Mouse (Mus musculus): Measurements from ENCODE around the gene Gas7. TPM values are rescaled to one million over a fixed set of nuclear protein-coding genes. Genes with fewer than 3 reads are reported as not detected.
A peak's percentile ranks its signal among the peaks of the same experiment; 100 is the strongest.

The Gas7 gene
- polyA plus RNA-seq, 1 experiment, result 3.6 TPM

DNA sequence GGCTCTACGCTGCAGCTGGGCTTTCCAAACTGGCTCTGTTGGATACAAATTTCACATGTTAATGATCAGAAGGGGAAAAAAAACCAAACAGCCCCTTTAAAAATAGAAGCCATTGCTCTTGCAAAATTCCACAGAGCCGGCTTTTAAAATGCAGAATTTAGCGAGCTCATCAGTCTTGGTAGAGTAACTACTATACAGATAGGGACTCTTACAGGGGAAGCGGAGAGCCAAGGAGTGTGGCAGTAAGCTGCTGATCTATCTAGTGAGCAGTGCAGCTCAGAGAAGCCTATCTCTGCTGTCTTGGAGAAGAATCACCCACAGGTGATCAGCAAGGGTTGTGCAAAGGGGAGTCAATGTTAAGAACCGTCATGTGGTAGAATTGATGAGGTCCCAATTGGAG lies 21.5 kb upstream of the Gas7 start:
- Histone ChIP-seq H3K27me3 (replicated peaks; ENCODE audit: control insufficient read depth, insufficient read depth, low read length) (no peaks in the 10 kb centered on the region), H3K27ac (ENCODE audit: insufficient read depth, low read depth, low read length) (no peak overlapping the region), H3K36me3 (ENCODE audit: control insufficient read depth, insufficient read depth, low read length) (no peaks in the 10 kb centered on the region), H3K4me3 (ENCODE audit: insufficient read depth, low read depth, low read length) (no peak overlapping the region), H3K4me1 (ENCODE audit: control insufficient read depth, insufficient read depth, low read length) (no peaks in the 10 kb centered on the region)
- no peak for DNase-seq
- WGBS, result 80% methylated on average over 5 of the region's 5 CpGs
- TF ChIP-seq POLR2A (IDR thresholded peaks at IDR 0.05; ENCODE audit: low read depth, low read length), result no peak
- TF ChIP-seq CTCF (conservative IDR thresholded peaks at IDR 0.05; ENCODE audit: insufficient read depth, insufficient read length, low read depth, low read length), result no peak

GRCm38 (mm10) chr11:67438746-67439145 lies 16.5 kb upstream of the Gas7 start:
- no peaks in the 10 kb centered on the region for H3K4me1 ChIP-seq (ENCODE audit: control insufficient read depth, insufficient read depth, low read length)
- 94% methylated on average over 5 of the region's 5 CpGs for WGBS

GRCm38 (mm10) chr11:67445058-67445825 lies 10.0 kb upstream of the Gas7 start:
- Histone ChIP-seq H3K4me3 (ENCODE audit: insufficient read depth, low read depth, low read length) (no peak overlapping the region), H3K4me1 (ENCODE audit: control insufficient read depth, insufficient read depth, low read length) (no peaks in the 10 kb centered on the region), H3K36me3 (ENCODE audit: control insufficient read depth, insufficient read depth, low read length) (no peaks in the 10 kb centered on the region), H3K27ac (ENCODE audit: insufficient read depth, low read depth, low read length) (no peak overlapping the region), H3K27me3 (replicated peaks; ENCODE audit: control insufficient read depth, insufficient read depth, low read length) (no peaks in the 10 kb centered on the region)
- TF ChIP-seq POLR2A (IDR thresholded peaks at IDR 0.05; ENCODE audit: low read depth, low read length), result no peak
- no peak for TF ChIP-seq CTCF (conservative IDR thresholded peaks at IDR 0.05; ENCODE audit: insufficient read depth, insufficient read length, low read depth, low read length)
- DNase-seq, result no peak
- WGBS, result 71% methylated on average over 14 of the region's 14 CpGs

More at GRCm38 (mm10) chr11:67438746-67439145, 16.5 kb upstream of the Gas7 start:
- no peak for DNase-seq
- no peak overlapping the region for H3K4me3 ChIP-seq (ENCODE audit: insufficient read depth, low read depth, low read length)
- H3K27me3 ChIP-seq (replicated peaks; ENCODE audit: control insufficient read depth, insufficient read depth, low read length), result no peaks in the 10 kb centered on the region
- TF ChIP-seq CTCF (conservative IDR thresholded peaks at IDR 0.05; ENCODE audit: insufficient read depth, insufficient read length, low read depth, low read length), result no peak
- no peak for TF ChIP-seq POLR2A (IDR thresholded peaks at IDR 0.05; ENCODE audit: low read depth, low read length)
- H3K27ac ChIP-seq (ENCODE audit: insufficient read depth, low read depth, low read length), result no peak overlapping the region
- H3K36me3 ChIP-seq (ENCODE audit: control insufficient read depth, insufficient read depth, low read length), result no peaks in the 10 kb centered on the region

DNA sequence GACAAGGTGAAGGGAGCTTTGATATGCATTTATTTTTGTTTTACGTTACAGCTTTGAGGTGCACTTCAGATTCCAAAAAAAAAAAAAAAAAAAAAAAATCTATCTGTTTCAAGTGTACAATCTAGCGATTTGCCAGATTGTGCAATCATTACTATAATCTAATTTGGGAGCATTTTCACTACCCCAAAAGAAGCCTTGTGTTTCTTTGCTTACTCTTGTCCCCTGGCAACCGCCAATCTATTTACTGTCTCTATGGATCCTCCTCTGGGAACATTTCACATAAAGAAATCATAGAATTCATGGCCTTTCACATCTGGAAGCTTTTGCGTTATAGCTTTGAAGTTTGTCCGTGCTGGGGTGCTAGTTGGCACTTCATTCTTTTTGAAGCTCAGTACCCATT lies 3.7 kb upstream of the Gas7 start:
- H3K27ac ChIP-seq (ENCODE audit: insufficient read depth, low read depth, low read length), result no peak overlapping the region
- WGBS, result 87% methylated on average over 5 of the region's 5 CpGs
- no peak overlapping the region for H3K4me3 ChIP-seq (ENCODE audit: insufficient read depth, low read depth, low read length)
- H3K4me1 ChIP-seq (ENCODE audit: control insufficient read depth, insufficient read depth, low read length), result no peaks in the 10 kb centered on the region
- TF ChIP-seq CTCF (conservative IDR thresholded peaks at IDR 0.05; ENCODE audit: insufficient read depth, insufficient read length, low read depth, low read length) (no peak), POLR2A (IDR thresholded peaks at IDR 0.05; ENCODE audit: low read depth, low read length) (no peak)
- no peak for DNase-seq
- no peaks in the 10 kb centered on the region for H3K36me3 ChIP-seq (ENCODE audit: control insufficient read depth, insufficient read depth, low read length)
- H3K27me3 ChIP-seq (replicated peaks; ENCODE audit: control insufficient read depth, insufficient read depth, low read length), result no peaks in the 10 kb centered on the region; the same call in 1 of the 2 replicates

GRCm38 (mm10) chr11:67455527-67455981 lies 317 bp downstream of the Gas7 start:
- peak; percentile 21 for DNase-seq
- Histone ChIP-seq H3K27me3 (replicated peaks; ENCODE audit: control insufficient read depth, insufficient read depth, low read length) (no peaks in the 10 kb centered on the region; the same call in 1 of the 2 replicates), H3K4me1 (ENCODE audit: control insufficient read depth, insufficient read depth, low read length) (no peaks in the 10 kb centered on the region), H3K36me3 (ENCODE audit: control insufficient read depth, insufficient read depth, low read length) (no peaks in the 10 kb centered on the region), H3K27ac (ENCODE audit: insufficient read depth, low read depth, low read length) (no peak overlapping the region), H3K4me3 (ENCODE audit: insufficient read depth, low read depth, low read length) (peak overlapping the region; percentile 72)
- 2% methylated on average over 42 of the region's 42 CpGs for WGBS
- no peak for TF ChIP-seq CTCF (conservative IDR thresholded peaks at IDR 0.05; ENCODE audit: insufficient read depth, insufficient read length, low read depth, low read length)
- TF ChIP-seq POLR2A (IDR thresholded peaks at IDR 0.05; ENCODE audit: low read depth, low read length), result no peak

DNA sequence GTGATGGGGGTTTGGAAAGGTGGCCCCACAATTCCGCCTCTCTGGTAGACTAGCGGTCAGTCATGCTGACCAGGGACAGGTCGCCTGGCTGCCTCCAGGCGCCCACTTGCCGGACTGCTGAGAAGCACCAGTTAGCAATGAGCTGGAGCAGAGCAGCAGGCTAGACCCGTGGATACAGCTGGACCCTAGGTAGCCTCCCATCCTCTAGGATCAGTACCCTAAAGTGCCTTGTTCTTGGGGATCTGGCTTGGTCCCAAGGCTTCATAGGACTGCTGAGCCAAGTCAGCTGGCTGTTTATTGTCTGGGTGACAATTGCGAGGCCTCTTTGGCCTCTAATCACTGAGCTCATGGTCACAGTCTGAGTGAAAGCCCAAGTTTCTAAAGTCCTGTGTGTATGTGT lies 792 bp downstream of the Gas7 start:
- Histone ChIP-seq H3K4me3 (ENCODE audit: insufficient read depth, low read depth, low read length) (peak overlapping the region; percentile 72), H3K27ac (ENCODE audit: insufficient read depth, low read depth, low read length) (no peak overlapping the region), H3K27me3 (replicated peaks; ENCODE audit: control insufficient read depth, insufficient read depth, low read length) (no peaks in the 10 kb centered on the region; the same call in 1 of the 2 replicates), H3K4me1 (ENCODE audit: control insufficient read depth, insufficient read depth, low read length) (no peaks in the 10 kb centered on the region), H3K36me3 (ENCODE audit: control insufficient read depth, insufficient read depth, low read length) (no peaks in the 10 kb centered on the region)
- TF ChIP-seq CTCF (conservative IDR thresholded peaks at IDR 0.05; ENCODE audit: insufficient read depth, insufficient read length, low read depth, low read length), result no peak
- WGBS, result 23% methylated on average over 7 of the region's 7 CpGs
- peak; percentile 18 for DNase-seq

GRCm38 (mm10) chr11:67458171-67458570 lies 2.9 kb downstream of the Gas7 start:
- peak; percentile 60 for DNase-seq
- no peaks in the 10 kb centered on the region for H3K36me3 ChIP-seq (ENCODE audit: control insufficient read depth, insufficient read depth, low read length)
- no peak overlapping the region for H3K4me3 ChIP-seq (ENCODE audit: insufficient read depth, low read depth, low read length)
- 51% methylated on average over 2 of the region's 2 CpGs for WGBS
- no peak overlapping the region for H3K27ac ChIP-seq (ENCODE audit: insufficient read depth, low read depth, low read length)
- H3K27me3 ChIP-seq (replicated peaks; ENCODE audit: control insufficient read depth, insufficient read depth, low read length), result no peaks in the 10 kb centered on the region; the same call in 1 of the 2 replicates
- H3K4me1 ChIP-seq (ENCODE audit: control insufficient read depth, insufficient read depth, low read length), result no peaks in the 10 kb centered on the region
- no peak for TF ChIP-seq POLR2A (IDR thresholded peaks at IDR 0.05; ENCODE audit: low read depth, low read length)
- TF ChIP-seq CTCF (conservative IDR thresholded peaks at IDR 0.05; ENCODE audit: insufficient read depth, insufficient read length, low read depth, low read length), result 0 out of 2 replicates have a peak, but pooled peaks have one; percentile 17
